Mouse (Mus musculus): ENCODE measurements around the gene Nmnat3. TPM values are rescaled to one million over a fixed set of nuclear protein-coding genes. Genes with fewer than 3 reads are reported as not detected.

The Nmnat3 gene
- total RNA-seq, 2 experiments from 2014 or later, result 3.3 to 4.4 TPM

GRCm38 (mm10) chr9:98311316-98311965 is 24.2 kb downstream of the Nmnat3 start:
- ATAC-seq (ENCODE audit: poor library complexity, severe bottlenecking), result no peak

GRCm38 (mm10) chr9:98312622-98313374 is 25.6 kb downstream of the Nmnat3 start:
- no peak for ATAC-seq (ENCODE audit: poor library complexity, severe bottlenecking)

- ATAC-seq (ENCODE audit: poor library complexity, severe bottlenecking), result 0 out of 2 replicates have a peak, but pooled peaks have one; percentile 16
Observed at GRCm38 (mm10) chr9:98313587-98313986, 26.4 kb downstream of the Nmnat3 start.

DNA sequence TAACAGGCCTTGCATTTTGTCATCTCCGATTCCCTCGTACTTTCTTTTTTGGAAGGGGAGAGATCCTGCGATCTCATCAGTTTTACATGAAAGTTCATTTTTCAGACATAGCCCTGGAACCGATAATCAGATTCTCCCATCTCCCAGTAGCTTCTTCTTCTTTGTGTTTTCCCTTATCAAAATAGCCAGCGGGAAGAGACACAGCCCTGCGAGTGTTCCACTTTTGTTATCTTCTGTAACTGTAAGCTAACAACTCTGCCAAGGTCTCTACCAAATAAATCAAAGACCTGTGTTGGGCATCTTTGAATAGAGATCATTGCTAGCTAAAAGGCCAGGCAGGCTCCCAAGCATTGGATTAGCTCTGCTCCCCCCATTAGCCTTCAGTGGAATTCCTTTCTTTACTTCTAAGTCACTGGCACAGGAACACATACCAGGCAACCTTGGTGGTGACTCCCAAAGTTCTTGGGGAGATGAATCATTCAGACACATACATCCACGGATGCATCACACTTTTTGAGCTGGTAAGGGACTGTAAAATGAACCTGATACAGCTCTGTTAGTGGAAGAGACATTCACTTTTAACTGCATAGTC is 26.9 kb downstream of the Nmnat3 start:
- ATAC-seq (ENCODE audit: poor library complexity, severe bottlenecking), result no peak

- ATAC-seq (ENCODE audit: poor library complexity, severe bottlenecking), result no peak
Observed at GRCm38 (mm10) chr9:98317897-98318296, 30.7 kb downstream of the Nmnat3 start.

DNA sequence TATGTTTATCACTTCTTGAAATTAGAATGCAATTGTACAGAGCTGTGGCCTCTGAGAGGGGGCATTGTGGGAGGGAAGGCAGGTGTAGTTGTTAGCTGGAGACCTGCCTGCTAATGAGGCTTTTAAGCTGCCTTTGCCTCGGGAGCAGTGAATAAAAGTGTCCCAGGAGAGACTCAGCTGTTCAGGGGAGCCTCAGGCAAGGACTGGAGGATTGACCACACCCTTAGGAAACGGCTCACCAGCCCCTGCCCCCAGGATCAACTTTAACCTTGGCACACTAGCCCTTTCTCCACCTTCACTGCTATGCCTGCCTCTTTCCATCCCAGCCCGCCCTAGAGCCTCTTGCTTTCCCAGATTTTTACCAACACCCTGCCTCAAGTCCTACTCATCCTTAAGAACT is 31.6 kb downstream of the Nmnat3 start:
- no peak for ATAC-seq (ENCODE audit: poor library complexity, severe bottlenecking)

DNA sequence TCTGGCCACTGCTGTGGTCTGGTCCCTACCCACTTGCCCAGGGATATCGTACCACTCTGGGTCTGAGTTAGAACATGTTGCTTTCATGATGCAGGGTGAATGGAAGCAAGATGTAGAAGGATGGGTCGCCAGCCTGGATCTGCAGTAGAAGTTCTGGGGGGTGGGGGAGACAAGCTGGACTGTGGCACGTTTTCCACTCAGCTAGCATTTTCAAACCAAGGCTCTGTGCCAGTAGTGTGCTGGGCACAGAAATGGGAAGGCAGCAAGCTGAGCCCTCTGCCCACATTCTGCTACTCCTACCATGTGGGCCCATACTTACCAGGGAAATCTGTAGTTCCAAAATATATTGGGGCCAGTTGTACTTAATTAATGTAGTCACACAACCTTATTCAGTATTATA is 33.5 kb downstream of the Nmnat3 start:
- no peak for ATAC-seq (ENCODE audit: poor library complexity, severe bottlenecking)

GRCm38 (mm10) chr9:98326088-98326487 is 38.9 kb downstream of the Nmnat3 start:
- ATAC-seq (ENCODE audit: poor library complexity, severe bottlenecking), result no peak

DNA sequence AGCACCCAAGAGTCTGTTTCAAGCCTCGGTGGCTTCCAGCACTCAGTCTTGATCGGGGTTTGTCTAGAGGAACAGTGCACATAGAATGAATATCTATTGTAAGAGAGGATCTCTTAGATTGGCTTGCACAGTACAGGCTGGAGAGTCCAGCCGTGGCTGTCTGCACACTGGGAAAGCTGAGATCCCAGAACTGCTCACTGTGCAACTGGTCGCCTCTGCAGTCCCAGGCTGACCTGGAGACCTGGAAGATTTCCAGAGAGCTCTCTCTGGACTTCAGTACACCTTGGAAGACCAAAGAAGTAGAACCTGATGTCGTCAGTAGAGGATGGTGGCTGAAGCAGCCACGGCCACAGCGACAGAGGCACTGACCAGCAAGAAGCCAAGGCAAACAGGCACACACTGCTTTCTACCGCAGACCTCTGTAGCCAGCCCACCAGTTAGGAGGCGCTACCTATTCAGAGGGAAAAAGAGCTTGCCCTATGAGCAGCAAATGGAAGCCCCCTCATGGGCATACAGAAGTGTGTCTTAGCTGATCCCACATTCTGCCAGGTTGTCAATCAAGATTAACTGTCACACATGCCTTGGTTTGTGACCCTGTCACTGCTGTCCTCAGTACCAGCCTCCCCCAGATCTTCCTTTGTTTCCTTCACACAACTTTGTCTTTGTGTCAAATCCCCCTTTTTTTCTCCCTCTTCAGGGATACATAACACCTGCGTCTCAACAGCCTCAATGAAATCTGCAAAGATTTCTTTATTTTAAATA is 41.4 kb downstream of the Nmnat3 start:
- ATAC-seq (ENCODE audit: poor library complexity, severe bottlenecking), result no peak

- ATAC-seq (ENCODE audit: poor library complexity, severe bottlenecking), result no peak
Observed at GRCm38 (mm10) chr9:98329274-98330105, 42.3 kb downstream of the Nmnat3 start.

DNA sequence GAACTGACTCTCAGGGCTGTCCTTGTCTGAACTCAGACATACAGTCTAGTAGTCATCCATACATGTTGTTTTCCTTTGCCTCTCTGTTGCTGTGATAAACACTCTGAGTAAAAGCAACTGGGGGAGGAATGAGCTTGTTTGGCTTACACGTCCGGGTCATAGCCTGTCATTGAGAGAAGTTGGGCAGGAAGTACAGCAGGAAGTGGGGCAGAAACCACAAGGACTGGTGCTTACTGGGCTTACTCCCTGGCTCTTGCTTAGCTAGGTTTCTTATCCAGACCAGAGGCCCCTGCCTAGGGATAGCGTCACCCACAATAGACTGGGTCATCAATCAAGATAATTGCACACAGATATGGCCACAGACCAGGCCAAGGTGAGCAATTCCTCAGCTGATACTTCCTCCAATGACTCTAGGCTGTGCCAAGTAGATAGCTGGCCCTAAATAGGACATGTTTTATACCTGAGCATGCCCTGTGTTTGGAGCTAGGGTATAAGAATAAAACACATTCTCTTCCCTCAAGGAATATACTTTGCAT is 46.1 kb downstream of the Nmnat3 start:
- ATAC-seq (ENCODE audit: poor library complexity, severe bottlenecking), result peak; percentile 76

DNA sequence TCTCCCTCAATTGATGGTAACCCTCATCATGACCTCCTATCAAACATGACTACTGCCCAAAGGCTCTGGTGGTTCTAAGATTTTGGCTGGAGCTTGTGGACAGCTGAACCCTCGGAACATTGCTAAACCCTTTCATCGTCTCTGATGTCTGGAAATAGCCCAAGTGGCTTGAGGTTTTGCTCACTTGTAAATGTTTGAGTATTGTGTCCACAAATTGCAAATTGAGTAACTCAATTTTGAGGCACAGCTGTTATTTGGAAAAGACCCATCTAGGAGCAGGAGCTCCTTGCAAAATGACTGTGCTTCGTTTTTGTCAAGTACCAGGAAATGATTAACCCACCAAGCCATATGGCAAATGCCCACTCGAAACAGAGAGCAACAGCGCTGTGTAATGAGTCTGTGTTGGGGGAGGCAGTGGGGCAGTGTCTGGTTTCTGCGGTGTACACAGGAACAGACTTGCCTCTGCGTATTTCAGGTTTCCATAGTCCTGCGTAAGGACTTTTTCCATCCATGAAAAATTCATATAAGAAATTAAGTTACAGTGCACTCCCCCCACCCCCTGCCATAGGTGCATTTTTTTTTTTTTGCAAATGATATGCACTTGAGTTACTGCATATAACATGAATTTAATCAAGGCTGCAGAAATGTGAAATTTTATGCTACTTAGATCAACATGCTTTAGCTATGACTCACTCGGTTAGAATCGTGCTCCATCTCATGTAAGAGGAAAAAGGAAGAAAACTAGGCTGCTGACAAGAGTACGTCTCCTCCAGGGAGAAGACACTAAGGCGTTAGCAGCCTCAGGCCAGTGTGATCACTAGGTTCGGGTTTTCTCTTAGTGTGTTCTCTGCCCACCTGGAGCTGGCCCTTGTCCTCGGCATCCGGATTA is 50.9 kb downstream of the Nmnat3 start:
- ATAC-seq (ENCODE audit: poor library complexity, severe bottlenecking), result no peak

DNA sequence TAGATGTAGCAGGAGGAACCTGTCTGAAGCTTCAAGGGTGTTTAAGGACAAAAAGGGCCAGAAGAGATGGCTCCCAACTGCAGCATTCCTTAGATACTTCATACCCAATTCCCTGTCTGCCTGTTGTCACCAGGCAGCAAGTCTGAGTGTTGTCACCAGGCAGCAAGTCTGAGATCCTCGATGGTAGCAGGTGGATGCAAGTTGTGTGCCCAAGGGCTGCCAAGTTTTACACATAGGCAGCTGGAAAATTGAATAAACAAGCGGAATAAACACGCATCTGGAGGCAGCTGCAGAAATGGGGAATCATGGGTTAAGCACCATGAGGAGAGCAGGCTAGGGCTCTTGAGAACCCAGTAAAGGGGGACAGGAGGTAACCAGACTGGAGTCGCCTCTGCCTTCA is 52.7 kb downstream of the Nmnat3 start:
- ATAC-seq (ENCODE audit: poor library complexity, severe bottlenecking), result no peak

DNA sequence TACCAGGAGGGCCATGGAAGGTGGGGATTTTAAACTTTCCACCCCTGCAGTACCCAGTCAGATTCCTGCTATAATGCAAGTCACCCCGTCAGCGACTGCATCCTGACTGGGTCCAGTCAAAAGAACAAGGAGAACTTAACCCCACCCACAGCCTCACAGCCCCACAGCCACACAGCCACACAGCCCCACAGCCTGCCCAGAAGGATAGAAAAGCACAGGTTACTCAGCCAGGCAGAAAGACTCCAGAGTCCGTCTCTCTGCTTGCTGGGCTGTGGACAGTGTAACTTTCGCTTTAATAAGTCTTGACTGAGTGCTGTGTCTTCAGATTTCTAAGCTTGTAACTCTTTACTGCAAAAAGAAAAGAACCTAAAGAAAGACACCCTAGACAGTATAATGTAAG is 53.2 kb downstream of the Nmnat3 start:
- ATAC-seq (ENCODE audit: poor library complexity, severe bottlenecking), result no peak

GRCm38 (mm10) chr9:98345840-98346239 is 58.6 kb downstream of the Nmnat3 start:
- ATAC-seq (ENCODE audit: poor library complexity, severe bottlenecking), result no peak

DNA sequence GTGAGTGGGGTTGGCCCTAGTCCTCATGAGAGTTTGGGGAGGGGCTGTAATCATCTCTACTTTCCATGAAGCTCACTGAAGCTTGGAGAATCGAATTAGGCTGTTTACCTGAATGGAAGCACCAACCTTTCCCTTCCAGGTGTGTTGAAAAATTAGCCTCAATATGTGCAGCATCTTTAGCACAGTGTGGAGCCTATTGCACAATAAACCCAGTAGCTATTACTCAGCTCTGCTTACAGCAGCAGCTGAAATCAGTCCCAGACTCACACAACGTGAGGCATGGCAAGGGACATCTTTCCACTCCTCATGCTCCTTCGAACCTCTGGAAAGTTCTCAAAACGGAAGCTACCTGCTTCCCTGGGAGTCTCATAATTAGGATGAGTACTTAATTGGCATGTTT is 59.0 kb downstream of the Nmnat3 start:
- ATAC-seq (ENCODE audit: poor library complexity, severe bottlenecking), result no peak

GRCm38 (mm10) chr9:98347021-98347420 is 59.8 kb downstream of the Nmnat3 start:
- no peak for ATAC-seq (ENCODE audit: poor library complexity, severe bottlenecking)

DNA sequence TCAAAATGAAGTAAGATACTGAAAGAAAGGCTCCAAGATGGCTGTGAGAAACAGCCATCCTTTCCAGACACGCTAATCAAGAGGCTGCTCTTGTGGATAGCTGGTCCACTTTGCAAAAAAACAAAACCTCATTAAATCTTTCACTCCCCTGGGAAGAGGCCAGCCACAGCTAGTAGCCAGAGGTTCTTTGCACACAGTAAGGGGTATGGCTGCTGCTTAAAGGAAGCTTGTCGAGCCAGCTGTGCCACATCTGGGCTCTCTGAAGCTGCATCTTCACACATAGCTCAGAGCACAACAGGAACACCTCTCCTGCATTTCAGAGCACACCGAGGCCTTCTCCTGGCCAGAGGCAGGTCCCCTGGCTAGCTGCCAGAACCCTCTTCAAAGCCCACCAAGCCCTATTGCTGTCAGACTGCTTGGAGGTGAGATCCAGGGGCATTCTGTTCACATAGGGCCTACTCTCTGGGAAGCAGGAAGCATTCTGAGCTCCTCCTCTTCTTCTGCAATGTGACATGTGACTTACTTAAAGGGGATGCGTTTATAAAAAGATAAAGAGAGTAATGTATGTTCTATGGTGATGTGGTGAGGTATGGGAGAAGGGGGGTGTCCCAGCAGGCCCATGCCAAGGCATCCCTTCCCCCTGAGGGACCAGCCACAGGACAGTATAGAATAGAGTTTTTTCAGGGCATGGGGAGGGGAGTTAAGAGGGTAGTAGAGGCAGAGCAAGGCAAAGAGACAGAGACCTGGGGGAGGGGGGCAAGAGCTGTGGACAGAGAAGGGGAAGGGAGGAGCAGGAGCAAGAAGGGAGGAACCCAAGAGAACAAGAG is 63.3 kb downstream of the Nmnat3 start:
- no peak for ATAC-seq (ENCODE audit: poor library complexity, severe bottlenecking)
